Mouse (Mus musculus): Measurements from ENCODE around the gene Opn1mw. TPM values are rescaled to one million over a fixed set of nuclear protein-coding genes. Genes with fewer than 3 reads are reported as not detected.

Gene Opn1mw
- total RNA-seq, 1 experiment: not detected

- no peaks in the 10 kb centered on the region for H3K9me3 ChIP-seq (ENCODE audit: control insufficient read depth, insufficient read depth, low read depth, low read length)
- H3K36me3 ChIP-seq (ENCODE audit: control insufficient read depth, insufficient read depth, low read length, poor library complexity, severe bottlenecking): no peaks in the 10 kb centered on the region
- in situ Hi-C loops (cut with MboI; ENCODE audit: low sequenced_read_pairs in 2 of 2, unreplicated experiment in 2 of 2): no loop called here
- no peak overlapping the region for H3K27ac ChIP-seq (ENCODE audit: insufficient read depth, low read depth, low read length, poor library complexity, severe bottlenecking)
- no peak overlapping the region for H3K4me3 ChIP-seq (ENCODE audit: insufficient read depth in 1 of 2, low read depth in 1 of 2, low read length in 2 of 2, poor library complexity in 1 of 2, severe bottlenecking in 1 of 2)
- no peaks in the 10 kb centered on the region for H3K4me1 ChIP-seq (ENCODE audit: control insufficient read depth in 2 of 2, insufficient read depth in 2 of 2, low read length in 2 of 2, poor library complexity in 1 of 2)
- no peak for DNase-seq (ENCODE audit: low read depth, low spot score)
- TF ChIP-seq MAFK (IDR thresholded peaks at IDR 0.05; ENCODE audit: insufficient read depth, low read depth, low read length) (no peak), HCFC1 (IDR thresholded peaks at IDR 0.05; ENCODE audit: borderline replicate concordance, insufficient read depth, low read length) (no peak), ZNF384 (IDR thresholded peaks at IDR 0.05; ENCODE audit: low read depth, low read length) (no peak), CHD2 (IDR thresholded peaks at IDR 0.05; ENCODE audit: low read depth, low read length) (no peak), ZC3H11A (IDR thresholded peaks at IDR 0.05; ENCODE audit: borderline replicate concordance, low read depth, low read length) (no peak)
- no peak overlapping the region for H3K9ac ChIP-seq (ENCODE audit: insufficient read depth, low read depth, low read length, poor library complexity, severe bottlenecking)
Observed at GRCm38 (mm10) chrX:74095130-74095529, 32.1 kb upstream of the Opn1mw start.

DNA sequence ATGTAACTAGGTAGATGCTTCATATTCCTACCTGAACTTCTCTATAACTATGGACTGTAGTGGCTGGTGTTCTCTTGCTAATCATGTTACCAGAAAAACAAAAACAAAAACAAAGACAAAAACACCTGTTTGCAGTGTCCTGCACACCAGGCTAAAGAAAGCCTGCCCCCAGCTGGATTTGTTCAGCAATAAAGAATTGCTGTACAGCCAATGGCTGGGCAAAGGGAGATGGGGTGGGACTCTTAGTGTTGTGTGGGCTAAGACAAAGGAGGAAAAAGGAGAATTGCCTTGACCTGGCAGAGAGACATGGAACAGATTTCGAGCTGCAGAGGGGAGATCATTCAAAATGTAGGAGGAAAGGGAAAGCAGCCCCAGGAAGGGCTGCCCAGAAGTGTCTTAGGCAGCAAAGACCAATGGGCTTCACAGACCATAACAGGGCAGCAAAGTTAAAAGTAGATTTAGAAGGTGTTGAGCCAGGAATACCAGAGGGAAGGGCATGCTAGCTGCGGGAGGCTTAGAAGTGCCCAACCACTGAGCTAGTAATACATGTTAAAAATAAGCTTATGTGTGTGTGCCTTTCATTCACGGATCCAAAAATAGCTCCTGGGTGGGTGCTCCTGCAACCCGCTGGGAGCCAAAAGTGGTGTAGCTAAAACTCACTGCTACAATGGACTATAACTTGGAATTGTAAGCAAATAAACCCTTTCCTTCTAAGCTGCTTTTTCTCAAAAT is 23.6 kb upstream of the Opn1mw start:
- H3K4me3 ChIP-seq (ENCODE audit: insufficient read depth in 1 of 2, low read depth in 1 of 2, low read length in 2 of 2, poor library complexity in 1 of 2, severe bottlenecking in 1 of 2): no peak overlapping the region
- H3K9me3 ChIP-seq (ENCODE audit: control insufficient read depth, insufficient read depth, low read depth, low read length): no peaks in the 10 kb centered on the region
- in situ Hi-C loops (cut with MboI; ENCODE audit: low sequenced_read_pairs in 2 of 2, unreplicated experiment in 2 of 2): no loop called here
- H3K4me1 ChIP-seq (ENCODE audit: control insufficient read depth in 2 of 2, insufficient read depth in 2 of 2, low read length in 2 of 2, poor library complexity in 1 of 2): no peaks in the 10 kb centered on the region
- no peak for DNase-seq (ENCODE audit: low read depth, low spot score)
- H3K9ac ChIP-seq (ENCODE audit: insufficient read depth, low read depth, low read length, poor library complexity, severe bottlenecking): no peak overlapping the region
- no peak for TF ChIP-seq ZC3H11A (IDR thresholded peaks at IDR 0.05; ENCODE audit: borderline replicate concordance, low read depth, low read length)
- no peaks in the 10 kb centered on the region for H3K36me3 ChIP-seq (ENCODE audit: control insufficient read depth, insufficient read depth, low read length, poor library complexity, severe bottlenecking)
- no peak overlapping the region for H3K27ac ChIP-seq (ENCODE audit: insufficient read depth, low read depth, low read length, poor library complexity, severe bottlenecking)

DNA sequence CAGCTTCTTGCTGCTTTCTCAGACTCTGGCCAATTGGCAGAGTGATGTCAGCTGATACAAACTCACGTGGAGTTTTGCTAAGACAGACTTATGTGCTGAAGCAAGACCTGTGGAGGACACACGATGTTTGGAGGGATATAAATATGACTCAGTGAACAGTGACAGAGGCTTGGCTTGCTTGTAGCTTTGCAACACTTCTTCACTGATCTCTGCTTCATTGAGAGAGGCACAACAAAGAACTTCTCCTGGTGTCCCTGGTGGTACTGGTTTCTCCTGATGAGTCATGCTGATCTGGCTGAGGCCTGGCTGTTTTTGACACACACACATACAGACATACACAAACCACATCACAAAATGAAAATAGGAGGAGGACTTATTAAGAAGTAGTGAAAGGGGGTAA is 21.3 kb upstream of the Opn1mw start:
- Histone ChIP-seq H3K4me1 (ENCODE audit: control insufficient read depth in 2 of 2, insufficient read depth in 2 of 2, low read length in 2 of 2, poor library complexity in 1 of 2) (no peaks in the 10 kb centered on the region), H3K9me3 (ENCODE audit: control insufficient read depth, insufficient read depth, low read depth, low read length) (no peaks in the 10 kb centered on the region), H3K27ac (ENCODE audit: insufficient read depth, low read depth, low read length, poor library complexity, severe bottlenecking) (no peak overlapping the region), H3K9ac (ENCODE audit: insufficient read depth, low read depth, low read length, poor library complexity, severe bottlenecking) (no peak overlapping the region), H3K4me3 (ENCODE audit: insufficient read depth in 1 of 2, low read depth in 1 of 2, low read length in 2 of 2, poor library complexity in 1 of 2, severe bottlenecking in 1 of 2) (no peak overlapping the region), H3K36me3 (ENCODE audit: control insufficient read depth, insufficient read depth, low read length, poor library complexity, severe bottlenecking) (no peaks in the 10 kb centered on the region)
- no peak for DNase-seq (ENCODE audit: low read depth, low spot score)
- no peak for TF ChIP-seq MAFK (IDR thresholded peaks at IDR 0.05; ENCODE audit: insufficient read depth, low read depth, low read length)
- TF ChIP-seq HCFC1 (IDR thresholded peaks at IDR 0.05; ENCODE audit: borderline replicate concordance, insufficient read depth, low read length): no peak
- TF ChIP-seq ZC3H11A (IDR thresholded peaks at IDR 0.05; ENCODE audit: borderline replicate concordance, low read depth, low read length): no peak
- no peak for TF ChIP-seq ZNF384 (IDR thresholded peaks at IDR 0.05; ENCODE audit: low read depth, low read length)
- TF ChIP-seq CHD2 (IDR thresholded peaks at IDR 0.05; ENCODE audit: low read depth, low read length): no peak
- in situ Hi-C loops (cut with MboI; ENCODE audit: low sequenced_read_pairs in 2 of 2, unreplicated experiment in 2 of 2): no loop called here

DNA sequence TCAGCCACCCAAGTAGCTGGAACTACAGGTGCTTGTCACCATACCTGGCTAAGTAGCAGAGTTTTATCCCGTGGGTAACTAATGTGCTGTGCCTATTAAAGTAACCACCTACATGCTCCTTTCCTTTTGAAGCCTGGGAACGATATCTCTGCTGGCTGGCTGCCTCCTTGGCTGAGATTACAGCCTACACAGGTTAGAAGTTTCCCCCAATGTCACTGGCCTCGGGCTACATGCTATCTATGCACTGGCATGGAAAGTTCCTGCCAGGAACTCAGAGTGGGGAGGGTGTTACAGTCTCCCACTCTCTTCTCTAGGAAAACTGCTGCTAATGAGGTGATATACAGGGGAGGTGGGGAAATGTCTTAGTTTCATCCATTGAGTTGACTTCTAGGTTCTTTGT is 18.5 kb upstream of the Opn1mw start:
- no peak overlapping the region for H3K4me3 ChIP-seq (ENCODE audit: insufficient read depth in 1 of 2, low read depth in 1 of 2, low read length in 2 of 2, poor library complexity in 1 of 2, severe bottlenecking in 1 of 2)
- in situ Hi-C loops (cut with MboI; ENCODE audit: low sequenced_read_pairs in 2 of 2, unreplicated experiment in 2 of 2): no loop called here
- no peaks in the 10 kb centered on the region for H3K9me3 ChIP-seq (ENCODE audit: control insufficient read depth, insufficient read depth, low read depth, low read length)
- no peaks in the 10 kb centered on the region for H3K36me3 ChIP-seq (ENCODE audit: control insufficient read depth, insufficient read depth, low read length, poor library complexity, severe bottlenecking)
- no peaks in the 10 kb centered on the region for H3K4me1 ChIP-seq (ENCODE audit: control insufficient read depth in 2 of 2, insufficient read depth in 2 of 2, low read length in 2 of 2, poor library complexity in 1 of 2)
- no peak for DNase-seq (ENCODE audit: low read depth, low spot score)
- H3K9ac ChIP-seq (ENCODE audit: insufficient read depth, low read depth, low read length, poor library complexity, severe bottlenecking): no peak overlapping the region
- no peak overlapping the region for H3K27ac ChIP-seq (ENCODE audit: insufficient read depth, low read depth, low read length, poor library complexity, severe bottlenecking)
- TF ChIP-seq ZC3H11A (IDR thresholded peaks at IDR 0.05; ENCODE audit: borderline replicate concordance, low read depth, low read length) (no peak), ZNF384 (IDR thresholded peaks at IDR 0.05; ENCODE audit: low read depth, low read length) (no peak), HCFC1 (IDR thresholded peaks at IDR 0.05; ENCODE audit: borderline replicate concordance, insufficient read depth, low read length) (no peak), MAFK (IDR thresholded peaks at IDR 0.05; ENCODE audit: insufficient read depth, low read depth, low read length) (no peak), CHD2 (IDR thresholded peaks at IDR 0.05; ENCODE audit: low read depth, low read length) (no peak)

DNA sequence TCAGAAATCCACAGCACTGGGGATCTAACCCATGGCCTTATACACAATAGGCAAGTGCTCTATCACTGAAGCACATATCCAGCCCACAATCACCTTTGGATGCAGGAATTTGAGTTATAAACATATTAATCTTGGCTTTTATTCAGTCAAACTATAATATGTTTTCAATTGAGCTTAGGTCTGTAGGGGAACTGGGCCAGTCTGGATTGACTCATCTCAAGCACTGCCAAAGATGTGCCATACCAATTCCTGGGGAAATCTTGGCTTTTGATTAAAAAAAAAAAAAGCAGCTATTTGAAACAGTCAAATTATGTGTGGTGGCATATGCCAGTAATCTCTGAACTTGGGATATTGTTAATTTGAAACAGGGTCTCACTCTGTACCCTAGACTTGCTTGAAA is 13.2 kb upstream of the Opn1mw start:
- H3K9ac ChIP-seq (ENCODE audit: insufficient read depth, low read depth, low read length, poor library complexity, severe bottlenecking): no peak overlapping the region
- in situ Hi-C loops (cut with MboI; ENCODE audit: low sequenced_read_pairs in 2 of 2, unreplicated experiment in 2 of 2): no loop called here
- no peaks in the 10 kb centered on the region for H3K4me1 ChIP-seq (ENCODE audit: control insufficient read depth in 2 of 2, insufficient read depth in 2 of 2, low read length in 2 of 2, poor library complexity in 1 of 2)
- H3K27ac ChIP-seq (ENCODE audit: insufficient read depth, low read depth, low read length, poor library complexity, severe bottlenecking): no peak overlapping the region
- DNase-seq (ENCODE audit: low read depth, low spot score): no peak
- TF ChIP-seq CHD2 (IDR thresholded peaks at IDR 0.05; ENCODE audit: low read depth, low read length): no peak
- no peak for TF ChIP-seq MAFK (IDR thresholded peaks at IDR 0.05; ENCODE audit: insufficient read depth, low read depth, low read length)
- no peak for TF ChIP-seq ZC3H11A (IDR thresholded peaks at IDR 0.05; ENCODE audit: borderline replicate concordance, low read depth, low read length)
- no peak for TF ChIP-seq HCFC1 (IDR thresholded peaks at IDR 0.05; ENCODE audit: borderline replicate concordance, insufficient read depth, low read length)
- H3K36me3 ChIP-seq (ENCODE audit: control insufficient read depth, insufficient read depth, low read length, poor library complexity, severe bottlenecking): no peaks in the 10 kb centered on the region
- no peak overlapping the region for H3K4me3 ChIP-seq (ENCODE audit: insufficient read depth in 1 of 2, low read depth in 1 of 2, low read length in 2 of 2, poor library complexity in 1 of 2, severe bottlenecking in 1 of 2)
- no peaks in the 10 kb centered on the region for H3K9me3 ChIP-seq (ENCODE audit: control insufficient read depth, insufficient read depth, low read depth, low read length)
